Mouse (Mus musculus) erythroid progenitor cell, adult 5-6 weeks (primary cell): Measurements from ENCODE around the gene Tmem208. TPM values are rescaled to one million over a fixed set of nuclear protein-coding genes. Genes with fewer than 3 reads are reported as not detected.

ENCODE experiments used
- ATAC-seq: replicated peaks from 2 replicates; pipeline ENCODE4 v1.8.0; 2016; ENCODE audit warnings: moderate number of reproducible peaks, mild to moderate bottlenecking, moderate TSS enrichment, inconsistent platforms; ENCODE audit not compliant: poor library complexity, low FRiP score, severe bottlenecking
- total RNA-seq, 2 experiments: library from RNA; stranded (forward) in 1 of 2; stranded (reverse) in 1 of 2; fragments of 150-400 nt in 1 of 2; fragments of 186-747, 209-891 nt in 1 of 2; gene quantifications; 2 replicates each; pipeline versions ENCODE4 v1.2.3 to v1.2.4; 2015 to 2017; ENCODE audit warnings: low replicate concordance in 2 of 2

The Tmem208 gene
- total RNA-seq, 2 experiments from 2014 or later: 18.1 to 67.9 TPM

- no peak for ATAC-seq
These were observed 8.2 kb upstream of the Tmem208 start for GRCm38 (mm10) chr8:105317941-105318340.

- no peak for ATAC-seq
These were observed 7.4 kb upstream of the Tmem208 start for GRCm38 (mm10) chr8:105318662-105319190.

GRCm38 (mm10) chr8:105323183-105323582 is 3.0 kb upstream of the Tmem208 start:
- peak; percentile 78 for ATAC-seq

GRCm38 (mm10) chr8:105325641-105326093 is 487 bp upstream of the Tmem208 start:
- ATAC-seq: peak; percentile 16

DNA sequence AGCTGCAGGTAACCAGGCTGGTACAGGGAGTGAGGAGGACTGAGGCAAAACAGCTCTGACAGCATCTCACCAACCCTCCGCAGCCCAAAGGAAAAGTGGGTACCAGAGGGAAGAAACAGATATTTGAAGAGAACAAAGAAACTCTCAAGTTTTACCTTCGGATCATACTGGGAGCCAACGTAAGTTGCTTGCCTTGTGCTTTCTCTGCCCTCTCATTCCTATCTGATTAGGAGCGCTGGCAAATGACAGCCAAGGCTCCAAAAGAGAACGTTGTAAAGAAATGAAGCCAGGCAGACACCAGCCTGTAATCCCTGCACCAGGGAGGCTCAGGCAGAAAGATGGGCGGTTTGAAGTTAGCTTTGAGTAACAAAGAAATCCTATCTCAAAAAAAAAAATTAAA is 814 bp downstream of the Tmem208 start:
- no peak for ATAC-seq

DNA sequence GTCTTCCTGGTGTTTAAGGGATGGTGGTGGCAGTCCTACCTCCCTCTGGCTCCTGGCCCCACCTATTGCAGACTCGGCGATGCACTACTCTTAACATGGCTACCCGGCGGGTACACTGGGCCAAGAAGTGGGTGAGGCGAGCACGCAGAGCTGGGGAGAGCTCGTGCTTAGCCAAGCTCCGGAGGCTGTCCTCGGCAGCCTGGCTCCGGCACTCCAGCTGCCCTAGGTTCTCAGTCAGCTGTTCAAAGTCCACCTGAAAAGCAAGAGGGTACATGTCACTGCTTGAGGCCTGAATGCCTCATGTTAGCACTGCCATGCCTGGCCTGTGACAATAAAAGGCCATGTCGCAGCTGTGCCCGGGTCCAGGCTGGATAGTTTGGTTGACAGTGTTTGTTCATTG is 4.2 kb downstream of the Tmem208 start:
- no peak for ATAC-seq

DNA sequence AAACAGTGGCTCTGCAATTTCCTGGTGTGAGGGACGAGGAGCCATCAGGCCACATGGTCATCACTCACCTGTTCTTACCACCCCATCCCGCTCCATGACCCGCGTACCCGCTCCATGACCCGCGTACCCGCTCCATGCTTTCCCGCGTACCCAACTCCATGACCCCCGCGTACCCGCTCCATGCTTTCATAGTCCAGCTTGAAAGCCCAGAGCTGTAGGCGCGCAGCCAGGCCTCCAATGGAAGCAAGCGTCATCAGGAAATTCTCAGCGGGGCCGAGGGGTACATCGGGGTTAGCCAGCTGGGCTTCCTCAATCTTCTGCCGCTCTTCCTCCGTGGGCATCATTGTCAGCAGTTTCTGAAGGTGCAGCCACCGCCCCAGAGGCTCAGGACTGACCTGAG is 5.3 kb downstream of the Tmem208 start:
- ATAC-seq: no peak

- no peak for ATAC-seq
These were observed 5.8 kb downstream of the Tmem208 start for GRCm38 (mm10) chr8:105331931-105332330.

DNA sequence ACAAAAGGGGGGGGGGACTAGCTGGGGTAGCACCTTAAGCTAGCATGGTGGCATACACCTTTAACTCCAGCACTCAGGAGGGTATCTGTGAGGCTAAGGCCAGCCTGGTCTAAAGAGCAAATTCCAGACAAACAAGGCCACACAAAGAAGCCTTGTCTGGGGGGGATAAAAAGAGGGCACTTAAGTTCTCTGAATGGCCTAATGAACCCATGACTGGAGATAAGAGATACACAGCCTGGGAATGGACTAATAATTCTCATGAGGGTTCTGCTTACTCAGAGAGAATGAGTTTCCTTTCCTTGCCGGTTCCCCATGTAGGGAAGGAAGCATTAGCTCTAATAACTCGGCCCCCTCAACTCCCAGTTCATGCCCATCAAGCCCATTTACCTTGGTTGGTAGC is 6.4 kb downstream of the Tmem208 start:
- ATAC-seq: no peak

DNA sequence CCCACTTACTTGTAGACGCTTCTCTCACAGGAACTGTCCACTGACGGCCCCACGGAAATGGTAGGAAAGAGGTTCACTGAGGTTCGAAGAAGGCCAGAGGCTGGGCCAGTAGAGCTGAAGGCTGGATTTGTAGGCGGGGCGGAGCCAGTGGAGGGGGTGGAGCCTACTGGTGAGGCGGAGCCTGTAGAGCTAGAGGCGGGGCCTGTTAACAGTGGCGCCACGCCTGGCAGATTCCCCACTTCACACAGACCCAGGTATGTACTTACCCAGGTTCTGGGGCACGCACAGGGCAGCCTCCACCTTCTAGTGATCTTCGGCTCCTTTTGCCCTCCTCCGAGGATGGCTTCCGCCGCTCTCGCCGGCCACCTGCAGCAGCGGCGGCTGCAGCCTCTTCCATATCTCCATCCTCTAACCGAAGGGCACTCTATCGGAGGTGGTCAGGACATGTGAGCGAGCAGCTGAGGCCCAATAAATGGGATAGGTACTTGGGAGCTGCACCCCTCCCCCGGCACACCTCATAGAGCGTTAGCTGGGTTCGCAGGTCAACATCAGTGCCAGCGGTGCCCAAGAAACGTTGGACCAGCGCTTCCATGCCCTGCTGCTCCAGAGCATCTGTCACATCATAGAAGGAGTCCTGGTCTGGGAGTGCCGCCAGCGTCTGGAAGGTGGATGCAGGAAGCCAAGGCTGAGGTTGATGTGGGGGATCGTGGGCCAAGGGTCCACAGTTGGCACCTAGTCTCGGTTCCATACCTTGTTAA is 10.4 kb downstream of the Tmem208 start:
- no peak for ATAC-seq

DNA sequence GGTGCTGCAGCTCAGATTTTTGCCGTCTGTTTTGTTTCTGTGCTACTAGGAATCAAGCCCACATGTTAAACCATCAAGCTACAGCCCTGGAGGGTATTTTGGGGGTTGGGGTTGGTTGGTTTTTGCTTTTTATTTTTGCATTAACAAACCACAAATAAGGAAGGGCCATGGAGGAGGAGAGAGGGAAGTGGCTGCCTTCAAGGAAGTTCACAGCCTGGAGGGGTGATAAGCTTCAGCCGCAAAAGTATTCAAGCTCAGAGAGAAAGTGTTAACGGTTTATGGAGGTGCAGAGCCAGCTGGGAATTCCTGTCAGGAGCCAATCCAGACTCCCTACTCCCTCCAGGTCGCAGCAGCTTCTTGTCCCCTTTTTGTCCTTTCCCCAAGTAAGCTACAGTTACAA is 12.8 kb downstream of the Tmem208 start:
- ATAC-seq: no peak

DNA sequence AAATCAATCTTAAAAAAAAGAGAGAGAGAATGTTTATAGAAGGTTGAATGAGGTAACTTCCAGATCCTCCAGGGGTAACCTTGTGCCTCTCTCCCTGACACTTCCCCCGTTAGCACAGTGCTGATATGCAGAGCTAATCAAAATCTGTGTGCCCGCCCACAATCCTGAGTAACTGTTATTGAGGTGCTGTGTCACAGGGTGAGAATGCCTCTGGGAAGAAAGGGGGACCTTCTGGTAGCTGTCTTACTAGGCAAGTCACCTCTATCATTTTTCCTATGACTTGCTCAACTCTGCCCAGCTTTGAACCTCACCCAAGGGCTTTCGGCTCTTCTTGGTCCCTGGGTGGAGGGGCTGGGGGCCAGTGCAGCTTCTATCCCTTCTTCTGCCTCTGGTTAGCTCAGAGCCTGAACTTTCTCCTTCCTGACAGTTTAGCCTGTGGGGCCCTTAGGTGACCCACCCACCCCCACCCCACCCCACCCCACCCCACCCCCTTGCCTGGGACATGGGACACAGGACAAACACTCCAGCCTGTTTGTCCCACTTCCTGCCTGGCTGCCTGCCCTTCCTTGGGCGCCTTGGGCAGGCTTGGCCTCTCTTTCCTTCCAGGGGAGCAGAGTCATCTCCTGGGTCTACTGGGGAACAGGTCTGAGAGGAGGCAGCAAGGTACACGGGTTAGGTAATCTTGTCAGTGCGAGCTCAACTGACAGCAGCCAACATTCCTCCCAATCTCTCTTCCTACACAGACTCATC is 13.9 kb downstream of the Tmem208 start:
- no peak for ATAC-seq

DNA sequence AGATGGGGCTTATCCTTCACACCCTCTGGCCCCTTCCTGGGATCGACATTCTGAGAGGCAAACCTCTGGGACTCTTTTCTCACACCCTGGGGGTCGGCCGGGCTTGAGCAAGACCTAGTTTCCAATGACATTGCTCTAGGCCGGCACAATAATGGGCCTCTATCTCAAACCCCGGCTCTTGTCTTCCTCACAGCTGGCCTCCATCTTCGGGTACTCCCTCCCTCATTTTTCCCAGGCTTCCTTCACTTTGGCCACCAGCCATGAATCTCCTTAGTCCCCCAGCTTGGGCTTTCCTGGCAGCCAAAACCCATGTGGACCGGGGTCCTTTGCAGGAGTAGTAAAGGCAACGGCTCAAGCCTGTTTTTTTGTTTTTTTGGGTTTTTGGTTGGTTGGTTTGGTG is 15.2 kb downstream of the Tmem208 start:
- ATAC-seq: no peak

DNA sequence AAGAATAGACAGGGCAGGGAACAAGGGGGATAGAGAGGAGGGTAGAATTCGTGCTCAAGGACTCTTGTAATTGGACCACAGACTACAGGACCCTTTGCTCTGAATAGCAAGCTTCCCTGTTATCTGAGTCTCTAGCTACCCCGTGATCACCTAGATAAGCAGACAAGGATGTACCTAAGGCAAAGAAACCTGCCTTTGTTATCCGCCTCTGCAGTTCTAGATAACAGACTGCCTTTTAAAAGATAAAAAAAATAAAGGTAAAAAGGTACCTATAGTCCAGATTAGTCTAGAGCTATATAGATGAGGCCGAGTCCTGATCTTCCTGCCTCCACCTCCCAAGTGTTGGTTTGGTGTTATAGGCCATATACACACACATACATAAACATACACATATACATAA is 16.6 kb downstream of the Tmem208 start:
- ATAC-seq: no peak

GRCm38 (mm10) chr8:105343791-105344574 is 17.8 kb downstream of the Tmem208 start:
- no peak for ATAC-seq

DNA sequence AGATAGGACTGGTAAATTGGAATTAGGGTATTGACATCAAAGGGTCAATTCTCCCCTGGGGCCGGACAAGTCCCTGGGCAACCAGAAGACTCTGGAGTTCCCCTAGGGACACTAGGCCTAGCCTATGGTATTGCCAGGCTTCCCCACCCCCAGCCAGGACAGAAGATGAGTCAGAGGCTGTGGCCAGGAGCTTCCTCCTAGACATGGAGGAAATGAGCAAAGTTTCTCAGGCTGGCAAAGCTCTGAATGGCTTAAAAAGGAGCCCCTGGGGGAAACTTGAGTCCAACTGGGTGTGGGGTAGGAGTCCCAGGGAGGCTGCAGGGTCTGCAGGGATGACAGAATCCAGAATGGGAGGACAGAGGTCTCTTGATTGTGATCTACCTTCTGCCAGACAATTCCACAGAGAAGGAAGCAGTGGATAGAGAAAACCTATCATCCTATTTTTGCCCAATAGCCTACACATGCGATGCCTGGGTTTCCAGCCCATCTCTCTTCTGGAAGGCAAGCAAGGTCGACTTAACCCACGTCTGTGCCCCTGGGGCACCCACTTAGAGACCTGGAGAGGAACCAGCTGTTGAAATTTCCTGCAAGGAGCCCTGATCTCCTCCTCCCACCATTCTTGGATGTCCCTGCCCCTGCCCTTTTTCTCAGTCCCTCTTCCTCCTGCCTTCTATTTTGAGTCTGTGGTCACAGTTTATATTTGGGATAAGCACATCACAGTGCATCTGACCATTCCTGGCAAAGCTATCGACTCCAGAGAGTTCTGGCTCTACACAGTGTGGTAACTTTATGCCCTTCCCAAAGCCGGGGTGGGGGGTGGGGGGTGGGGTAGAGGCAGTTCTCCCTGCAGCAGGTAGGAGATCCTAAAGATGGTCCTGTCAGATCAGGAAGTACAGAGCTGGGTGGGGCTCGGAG is 19.2 kb downstream of the Tmem208 start:
- ATAC-seq: no peak

DNA sequence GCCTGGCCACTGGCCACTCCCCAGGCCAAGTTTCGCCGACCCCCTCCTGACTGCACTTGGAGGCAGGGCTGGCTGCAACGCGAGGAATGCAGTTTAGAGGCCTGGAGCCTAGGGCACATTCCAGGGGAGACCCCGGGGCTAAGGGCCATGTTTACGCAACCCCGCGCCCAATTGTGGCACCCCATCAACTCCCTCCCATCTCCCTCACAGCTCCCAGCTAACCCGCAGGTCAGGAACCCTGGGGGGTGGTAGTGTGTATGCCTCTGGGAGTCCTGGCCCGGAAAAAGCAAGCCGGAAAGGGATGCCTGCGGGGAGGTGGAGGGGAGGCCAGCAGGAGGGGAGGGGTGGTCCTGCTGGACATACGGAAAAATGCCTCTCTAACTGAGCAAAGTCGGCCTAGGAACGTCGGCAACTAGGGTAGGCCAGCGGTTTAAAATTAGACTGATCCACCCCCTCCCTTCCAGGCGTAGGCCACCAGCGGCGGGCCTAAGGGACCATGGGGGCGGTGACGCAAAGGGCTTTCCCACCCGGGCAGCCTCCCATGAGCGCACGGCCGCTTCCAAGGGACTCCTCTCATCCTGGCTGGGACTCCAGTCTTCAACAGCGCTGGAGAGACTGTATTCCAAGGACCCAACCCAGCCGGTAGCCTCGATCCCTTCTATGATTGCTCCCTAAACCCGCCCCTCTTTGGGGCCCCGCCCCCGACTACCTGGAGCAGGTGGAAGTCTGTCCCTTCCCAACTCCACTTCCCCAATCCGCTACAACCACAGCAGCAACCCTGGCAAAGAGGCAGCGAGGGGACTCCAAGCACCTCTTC is 20.7 kb downstream of the Tmem208 start:
- 0 out of 2 replicates have a peak, but pooled peaks have one; percentile 1 for ATAC-seq

DNA sequence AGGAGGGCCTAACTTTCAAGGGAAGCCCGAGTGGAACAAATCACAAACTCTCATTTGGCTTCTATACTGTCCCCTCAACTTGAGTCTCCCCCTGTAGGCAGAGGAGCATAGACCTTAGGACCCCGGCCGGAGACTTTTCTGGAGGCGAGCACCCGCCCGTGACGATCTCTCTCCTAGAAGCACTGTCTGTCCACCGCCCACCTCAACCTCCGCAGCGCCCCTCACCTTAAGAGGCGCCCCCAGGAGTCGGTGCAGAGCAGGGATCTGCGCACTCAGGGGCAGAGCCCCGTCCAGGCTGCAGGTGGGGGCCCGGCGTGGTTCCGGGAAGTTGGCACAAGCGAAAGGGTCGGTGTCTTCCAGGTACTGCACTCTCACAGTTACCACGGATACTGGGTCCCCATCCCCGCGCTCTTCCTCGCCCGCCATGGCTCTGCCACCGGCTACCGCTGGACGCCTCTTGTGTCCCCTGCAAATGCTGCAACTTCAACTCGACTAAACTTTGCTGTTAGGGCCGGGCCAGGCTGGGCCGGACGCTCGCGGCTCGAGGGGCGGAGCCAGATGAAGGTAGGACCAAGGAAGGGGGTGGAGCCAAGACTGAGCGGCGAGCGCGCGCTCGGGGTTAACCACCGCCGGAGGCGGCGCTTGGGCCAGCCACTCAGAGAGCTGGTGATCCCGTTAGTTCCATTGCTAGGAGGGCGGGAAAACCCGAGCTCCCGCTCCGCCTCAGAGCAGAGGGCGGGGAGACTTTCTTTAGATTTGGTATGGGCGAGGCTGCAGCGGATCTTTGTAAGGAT is 21.5 kb downstream of the Tmem208 start, which contains the start of gene Fhod1:
Gene Fhod1, minus strand, starts transcription at position 526 of the 794 bp plus-strand sequence.
- ATAC-seq: peak; percentile 98
